Mouse (Mus musculus) embryonic facial prominence, embryonic 15.5 days (tissue): Measurements from ENCODE around the gene 4933405L10Rik. TPM values are rescaled to one million over a fixed set of nuclear protein-coding genes. Genes with fewer than 3 reads are reported as not detected.
A peak's percentile ranks its signal among the peaks of the same experiment; 100 is the strongest.

Experiments used
- ATAC-seq: fragments of 200-750 bp; cut with Nextera tagmentation; 2 replicates; pipeline ENCODE4 v1.8.0; 2017; ENCODE audit warnings: low read depth, moderate TSS enrichment; ENCODE audit not compliant: insufficient number of reproducible peaks, low FRiP score, low TSS enrichment
- H3K27ac ChIP-seq: fragments of 300-500 bp; sonication (generic); replicated peaks from 2 replicates; pipeline ENCODE4 v1.5.1; 2015; ENCODE audit warnings: mild to moderate bottlenecking, inconsistent platforms
- H3K27me3 ChIP-seq: fragments of 300-500 bp; sonication (generic); 2 replicates; pipeline ENCODE4 v1.6.1; 2015; ENCODE audit warnings: inconsistent platforms
- H3K36me3 ChIP-seq: fragments of 300-500 bp; sonication (generic); 2 replicates; pipeline ENCODE4 v1.6.1; 2015; ENCODE audit warnings: mild to moderate bottlenecking, inconsistent platforms
- H3K4me1 ChIP-seq: fragments of 300-500 bp; sonication (generic); 2 replicates; pipeline ENCODE4 v1.6.1; 2015; ENCODE audit warnings: inconsistent platforms
- H3K4me2 ChIP-seq: fragments of 300-500 bp; sonication (generic); replicated peaks from 2 replicates; pipeline ENCODE4 v1.6.1; 2015; ENCODE audit warnings: mild to moderate bottlenecking, inconsistent platforms
- H3K4me3 ChIP-seq: fragments of 300-500 bp; sonication (generic); replicated peaks from 2 replicates; pipeline ENCODE4 v1.5.1; 2015; ENCODE audit warnings: mild to moderate bottlenecking, inconsistent platforms
- H3K9ac ChIP-seq: fragments of 300-500 bp; sonication (generic); 2 replicates; pipeline ENCODE4 v1.6.1; 2015; ENCODE audit warnings: inconsistent platforms
- H3K9me3 ChIP-seq: fragments of 300-500 bp; sonication (generic); replicated peaks from 2 replicates; pipeline ENCODE4 v1.6.1; 2016; ENCODE audit warnings: inconsistent platforms
- whole genome bisulfite sequencing: fragments of 180-500 bp; shearing (Covaris S2); methylation state at CpG from one replicate; pipeline ENCODE4 v1.1.7; 2015; 5-methylcytosine and 5-hydroxymethylcytosine counted together
- polyA plus RNA-seq: library from polyadenylated mRNA; unstranded; fragments of >200 nt; fragmentation: Nextera tagmentation; extraction: Ambion mirVana; gene quantifications from 2 replicates; pipeline ENCODE4 v1.2.1, GENCODE M21; 2015

The 4933405L10Rik gene
- polyA plus RNA-seq, 1 experiment from 2014 or later: 0.20 TPM

DNA sequence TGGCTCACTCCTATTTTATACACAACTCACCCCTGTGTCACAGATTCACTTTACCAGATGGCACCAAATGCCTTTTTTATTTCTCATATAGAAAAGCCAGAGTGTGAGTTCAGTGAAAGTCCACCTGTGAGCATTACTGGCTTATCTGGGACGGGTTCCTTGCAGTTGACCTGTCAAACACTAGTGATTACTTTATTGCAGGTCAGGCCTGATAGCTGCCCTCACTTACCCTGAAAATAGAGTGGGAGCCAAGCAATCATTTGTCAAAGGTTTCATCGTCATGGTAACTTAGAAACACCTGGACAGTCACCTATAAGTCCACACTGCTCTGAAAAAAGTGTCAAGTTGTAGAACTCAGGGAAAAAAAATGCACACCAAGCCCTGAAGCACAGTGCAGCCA lies 47.2 kb downstream of the 4933405L10Rik start:
- Histone ChIP-seq H3K9ac (no peak overlapping the region), H3K4me2 (no peak overlapping the region), H3K27me3 (no peaks in the 10 kb centered on the region), H3K4me3 (no peak overlapping the region), H3K4me1 (peaks cover 18% of the 10 kb centered on the region), H3K9me3 (no peaks in the 10 kb centered on the region), H3K36me3 (no peaks in the 10 kb centered on the region), H3K27ac (no peak overlapping the region; the same call in 1 of the 2 replicates)
- WGBS: 86% methylated on average over 2 of the region's 2 CpGs
- no peak for ATAC-seq

DNA sequence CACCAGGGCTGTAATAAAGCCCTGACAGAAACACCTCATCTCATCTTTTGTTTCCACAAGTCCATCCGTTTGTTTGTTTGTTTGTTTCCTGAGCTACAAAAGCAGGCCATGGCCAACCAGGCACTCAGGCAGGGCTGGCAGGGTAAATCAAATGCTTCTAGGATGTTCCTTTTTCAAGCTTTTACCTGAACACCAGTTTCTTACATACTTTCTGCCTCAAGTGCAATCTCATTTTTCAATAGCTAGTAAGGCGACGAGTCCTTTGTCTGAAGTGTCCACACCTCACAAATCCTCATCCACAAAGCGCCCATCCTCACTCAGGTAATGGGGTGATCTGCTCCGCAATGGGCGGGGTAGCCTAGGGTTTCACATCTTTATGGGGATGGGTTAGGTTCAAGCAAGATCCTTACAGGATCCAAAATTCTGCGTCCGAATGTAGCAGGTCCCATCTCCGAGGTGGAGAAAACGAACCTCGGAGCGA lies 50.4 kb downstream of the 4933405L10Rik start:
- Histone ChIP-seq H3K36me3 (no peaks in the 10 kb centered on the region), H3K9ac (peak overlapping the region; percentile 80), H3K4me2 (peak overlapping the region; percentile 69), H3K4me3 (peak overlapping the region; percentile 99), H3K27me3 (no peaks in the 10 kb centered on the region), H3K9me3 (no peaks in the 10 kb centered on the region), H3K27ac (peak overlapping the region; percentile 86), H3K4me1 (peaks cover 10% of the 10 kb centered on the region)
- 0 out of 2 replicates have a peak, but pooled peaks have one; percentile 26 for ATAC-seq
- 3% methylated on average over 12 of the region's 12 CpGs for WGBS

DNA sequence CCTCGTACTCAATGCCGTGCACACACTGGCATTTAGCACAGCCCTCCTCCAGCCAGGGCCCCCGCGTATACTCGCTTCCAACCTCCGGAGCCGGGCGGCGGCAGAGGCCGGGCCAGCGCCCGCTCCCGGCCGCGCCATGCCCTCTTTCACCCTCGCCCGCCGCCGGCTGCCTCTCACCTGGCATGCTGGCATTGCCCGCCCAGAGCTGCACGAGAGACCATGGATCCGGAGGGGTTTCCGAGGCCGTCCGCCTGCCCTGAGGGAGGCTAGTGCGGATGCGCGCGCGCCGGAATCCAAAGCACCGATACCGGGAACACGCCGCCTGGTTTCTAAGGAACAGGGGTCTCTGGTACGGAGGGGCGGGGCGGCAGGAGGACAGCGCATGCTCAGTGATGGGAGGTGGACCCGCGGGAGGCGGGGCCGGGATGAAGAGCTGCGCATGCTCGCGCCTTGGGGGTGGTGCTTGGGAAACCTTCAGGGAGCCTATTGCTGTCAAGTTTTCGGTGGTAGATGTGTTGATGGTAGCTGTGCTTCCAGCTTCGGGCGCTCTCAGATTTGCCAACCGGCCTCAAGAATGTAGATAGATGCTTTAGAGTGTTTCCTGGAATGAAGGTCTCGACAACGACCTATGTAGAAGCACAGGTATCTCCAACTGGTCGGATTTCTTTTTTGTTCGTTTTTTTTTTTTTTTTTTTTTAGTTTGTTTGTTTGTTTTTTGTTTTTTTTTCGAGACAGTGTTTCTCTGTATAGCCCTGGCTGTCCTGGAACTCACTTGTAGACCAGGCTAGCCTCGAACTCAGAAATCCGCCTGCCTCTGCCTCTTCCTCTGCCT lies 51.0 kb downstream of the 4933405L10Rik start, which contains the start of gene Gfod2:
Gene Gfod2 (minus strand): TSS at position 388 of the 832 bp plus-strand sequence.
- Histone ChIP-seq H3K36me3 (no peaks in the 10 kb centered on the region), H3K27ac (peak within 1 kb of the TSS; percentile 86), H3K9ac (peak within 1 kb of the TSS; percentile 80), H3K4me2 (peak within 1 kb of the TSS; percentile 69), H3K9me3 (no peaks in the 10 kb centered on the region), H3K27me3 (no peaks in the 10 kb centered on the region), H3K4me1 (peaks cover 10% of the 10 kb centered on the region), H3K4me3 (peak within 1 kb of the TSS; percentile 99)
- ATAC-seq: peak; percentile 97
- 3% methylated on average over 57 of the region's 57 CpGs for WGBS

Other genes with a start within 250 kb of the 4933405L10Rik start
- 157 and 180 TPM in 2 replicates for gene Tppp3, start 236.1 kb upstream of the 4933405L10Rik start, polyA plus RNA-seq
- 55.4 and 59.8 TPM in 2 replicates for gene Zdhhc1, start 210.8 kb upstream of the 4933405L10Rik start, polyA plus RNA-seq
- gene Hsd11b2, start 188.9 kb upstream of the 4933405L10Rik start, polyA plus RNA-seq: 1.4 TPM in 2 replicates
- gene Atp6v0d1, start 141.6 kb upstream of the 4933405L10Rik start, polyA plus RNA-seq: 99.7 and 104 TPM in 2 replicates
- 21.6 and 24.9 TPM in 2 replicates for gene Ripor1, start 102.4 kb upstream of the 4933405L10Rik start, polyA plus RNA-seq
- 118 and 122 TPM in 2 replicates for gene Ctcf, start 71.1 kb upstream of the 4933405L10Rik start, polyA plus RNA-seq
- gene Agrp, start 70.3 kb upstream of the 4933405L10Rik start, polyA plus RNA-seq: 1.7 and 2.3 TPM in 2 replicates
- gene Carmil2, start 21.4 kb upstream of the 4933405L10Rik start, polyA plus RNA-seq: 0.77 and 1.0 TPM in 2 replicates
- 65.0 and 73.3 TPM in 2 replicates for gene Acd, start 6.6 kb upstream of the 4933405L10Rik start, polyA plus RNA-seq
- gene Pard6a, start 6.5 kb upstream of the 4933405L10Rik start, polyA plus RNA-seq: 17.5 and 20.4 TPM in 2 replicates
- gene Enkd1, start 555 bp downstream of the 4933405L10Rik start, polyA plus RNA-seq: 25.7 and 33.4 TPM in 2 replicates
- gene Gfod2, start 51.0 kb downstream of the 4933405L10Rik start, polyA plus RNA-seq: 21.9 and 23.1 TPM in 2 replicates
- gene Ranbp10, start 119.7 kb downstream of the 4933405L10Rik start, polyA plus RNA-seq: 12.5 and 12.9 TPM in 2 replicates
- 3.5 and 7.2 TPM in 2 replicates for gene Tsnaxip1, start 120.1 kb downstream of the 4933405L10Rik start, polyA plus RNA-seq
- gene Cenpt, start 145.6 kb downstream of the 4933405L10Rik start, polyA plus RNA-seq: 44.9 and 46.9 TPM in 2 replicates
- gene Thap11, start 147.5 kb downstream of the 4933405L10Rik start, polyA plus RNA-seq: 73.2 and 75.8 TPM in 2 replicates
- 150 and 188 TPM in 2 replicates for gene Nutf2, start 152.9 kb downstream of the 4933405L10Rik start, polyA plus RNA-seq
- gene Edc4, start 173.2 kb downstream of the 4933405L10Rik start, polyA plus RNA-seq: 48.9 and 56.3 TPM in 2 replicates
- gene Nrn1l, start 185.9 kb downstream of the 4933405L10Rik start, polyA plus RNA-seq: 1.7 and 1.8 TPM in 2 replicates
- 35.8 and 40.2 TPM in 2 replicates for gene Pskh1, start 192.8 kb downstream of the 4933405L10Rik start, polyA plus RNA-seq
- gene Ctrl, start 226.2 kb downstream of the 4933405L10Rik start, polyA plus RNA-seq: 1.4 TPM in 2 replicates
- gene Psmb10, start 230.8 kb downstream of the 4933405L10Rik start, polyA plus RNA-seq: 31.0 and 33.8 TPM in 2 replicates
- 2.8 and 3.3 TPM in 2 replicates for gene Lcat, start 235.7 kb downstream of the 4933405L10Rik start, polyA plus RNA-seq